Mouse (Mus musculus): ENCODE results near the gene Mylpf. TPM values are rescaled to one million over a fixed set of nuclear protein-coding genes. Genes with fewer than 3 reads are reported as not detected.

Gene Mylpf
- total and polyA plus RNA-seq, 2 experiments from 2014 or later = 5.4 TPM; not detected in 1

- 91% methylated on average over 12 of the region's 12 CpGs for WGBS
- Histone ChIP-seq H3K27ac (ENCODE audit: low read depth) (no peak overlapping the region), H3K9me3 (replicated peaks; ENCODE audit: control insufficient read depth, low read length) (no peaks in the 10 kb centered on the region), H3K4me1 (ENCODE audit: control insufficient read depth, insufficient read depth) (peaks cover 18% of the 10 kb centered on the region), H3K4me2 (ENCODE audit: low read depth, low read length) (no peak overlapping the region), H3K36me3 (replicated peaks; ENCODE audit: control insufficient read depth, insufficient read depth, low read length) (no peaks in the 10 kb centered on the region), H3K4me3 (ENCODE audit: low read depth, low read length) (no peak overlapping the region), H3K27me3 (ENCODE audit: control insufficient read depth, insufficient read depth, low read length) (no peaks in the 10 kb centered on the region), H3K9ac (replicated peaks; ENCODE audit: low read depth, low read length) (no peak overlapping the region)
- TF ChIP-seq EP300 (IDR thresholded peaks at IDR 0.05; ENCODE audit: low read depth) = no peak
- TF ChIP-seq CTCF (IDR thresholded peaks at IDR 0.05; ENCODE audit: low read depth) = no peak
- ATAC-seq (ENCODE audit: insufficient read depth, low read depth) (no peak), DNase-seq (ENCODE audit: low spot score) (no peak)
These were observed 4.0 kb downstream of the Mylpf start for GRCm38 (mm10) chr7:127212432-127213250.

GRCm38 (mm10) chr7:127213485-127213884 is 4.8 kb downstream of the Mylpf start:
- Histone ChIP-seq H3K4me3 (ENCODE audit: low read depth, low read length) (no peak overlapping the region), H3K27ac (ENCODE audit: low read depth) (no peak overlapping the region), H3K4me1 (ENCODE audit: control insufficient read depth, insufficient read depth) (peaks cover 23% of the 10 kb centered on the region), H3K36me3 (replicated peaks; ENCODE audit: control insufficient read depth, insufficient read depth, low read length) (no peaks in the 10 kb centered on the region), H3K9me3 (replicated peaks; ENCODE audit: control insufficient read depth, low read length) (no peaks in the 10 kb centered on the region), H3K4me2 (ENCODE audit: low read depth, low read length) (no peak overlapping the region), H3K27me3 (ENCODE audit: control insufficient read depth, insufficient read depth, low read length) (no peaks in the 10 kb centered on the region), H3K9ac (replicated peaks; ENCODE audit: low read depth, low read length) (no peak overlapping the region)
- TF ChIP-seq EP300 (IDR thresholded peaks at IDR 0.05; ENCODE audit: low read depth) = no peak
- peak; percentile 66 for TF ChIP-seq CTCF (IDR thresholded peaks at IDR 0.05; ENCODE audit: low read depth)
- 43% methylated on average over 7 of the region's 7 CpGs for WGBS
- ATAC-seq (ENCODE audit: insufficient read depth, low read depth) (no peak), DNase-seq (ENCODE audit: low spot score) (no peak)

GRCm38 (mm10) chr7:127213930-127214329 is 5.2 kb downstream of the Mylpf start:
- H3K36me3 ChIP-seq (replicated peaks; ENCODE audit: control insufficient read depth, insufficient read depth, low read length) = no peaks in the 10 kb centered on the region
- TF ChIP-seq CTCF (IDR thresholded peaks at IDR 0.05; ENCODE audit: low read depth) = no peak
- no peak for TF ChIP-seq EP300 (IDR thresholded peaks at IDR 0.05; ENCODE audit: low read depth)
- H3K4me3 ChIP-seq (ENCODE audit: low read depth, low read length) = no peak overlapping the region
- H3K9me3 ChIP-seq (replicated peaks; ENCODE audit: control insufficient read depth, low read length) = no peaks in the 10 kb centered on the region
- peak overlapping the region; percentile 61; the same call in 1 of the 2 replicates for H3K4me2 ChIP-seq (ENCODE audit: low read depth, low read length)
- WGBS = 58% methylated on average over 12 of the region's 12 CpGs
- no peaks in the 10 kb centered on the region for H3K27me3 ChIP-seq (ENCODE audit: control insufficient read depth, insufficient read depth, low read length)
- no peak overlapping the region for H3K9ac ChIP-seq (replicated peaks; ENCODE audit: low read depth, low read length)
- peaks cover 23% of the 10 kb centered on the region for H3K4me1 ChIP-seq (ENCODE audit: control insufficient read depth, insufficient read depth)
- no peak for ATAC-seq (ENCODE audit: insufficient read depth, low read depth)
- H3K27ac ChIP-seq (ENCODE audit: low read depth) = no peak overlapping the region
- no peak for DNase-seq (ENCODE audit: low spot score)

GRCm38 (mm10) chr7:127214521-127214920 is 5.8 kb downstream of the Mylpf start:
- no peak for TF ChIP-seq EP300 (IDR thresholded peaks at IDR 0.05; ENCODE audit: low read depth)
- TF ChIP-seq CTCF (IDR thresholded peaks at IDR 0.05; ENCODE audit: low read depth) = no peak
- DNase-seq (ENCODE audit: low spot score) = no peak
- Histone ChIP-seq H3K9me3 (replicated peaks; ENCODE audit: control insufficient read depth, low read length) (no peaks in the 10 kb centered on the region), H3K9ac (replicated peaks; ENCODE audit: low read depth, low read length) (no peak overlapping the region; the same call in 1 of the 2 replicates), H3K4me3 (ENCODE audit: low read depth, low read length) (peak overlapping the region; percentile 44), H3K36me3 (replicated peaks; ENCODE audit: control insufficient read depth, insufficient read depth, low read length) (no peaks in the 10 kb centered on the region), H3K27ac (ENCODE audit: low read depth) (peak overlapping the region; percentile 4; the same call in 1 of the 2 replicates), H3K4me2 (ENCODE audit: low read depth, low read length) (peak overlapping the region; percentile 61), H3K4me1 (ENCODE audit: control insufficient read depth, insufficient read depth) (peaks cover 23% of the 10 kb centered on the region), H3K27me3 (ENCODE audit: control insufficient read depth, insufficient read depth, low read length) (no peaks in the 10 kb centered on the region)
- ATAC-seq (ENCODE audit: insufficient read depth, low read depth) = no peak
- WGBS = 41% methylated on average over 21 of the region's 21 CpGs

- Histone ChIP-seq H3K4me3 (ENCODE audit: low read depth, low read length) (peak overlapping the region; percentile 44), H3K4me1 (ENCODE audit: control insufficient read depth, insufficient read depth) (peaks cover 23% of the 10 kb centered on the region), H3K9me3 (replicated peaks; ENCODE audit: control insufficient read depth, low read length) (no peaks in the 10 kb centered on the region), H3K27ac (ENCODE audit: low read depth) (peak overlapping the region; percentile 4; the same call in 1 of the 2 replicates), H3K9ac (replicated peaks; ENCODE audit: low read depth, low read length) (no peak overlapping the region; the same call in 1 of the 2 replicates), H3K4me2 (ENCODE audit: low read depth, low read length) (peak overlapping the region; percentile 61), H3K27me3 (ENCODE audit: control insufficient read depth, insufficient read depth, low read length) (no peaks in the 10 kb centered on the region), H3K36me3 (replicated peaks; ENCODE audit: control insufficient read depth, insufficient read depth, low read length) (no peaks in the 10 kb centered on the region)
- 24% methylated on average over 33 of the region's 33 CpGs for WGBS
- peak; percentile 65 for DNase-seq (ENCODE audit: low spot score)
- TF ChIP-seq EP300 (IDR thresholded peaks at IDR 0.05; ENCODE audit: low read depth) (no peak), CTCF (IDR thresholded peaks at IDR 0.05; ENCODE audit: low read depth) (peak; percentile 88)
- ATAC-seq (ENCODE audit: insufficient read depth, low read depth) = peak; percentile 66
These were observed 6.5 kb downstream of the Mylpf start for GRCm38 (mm10) chr7:127214981-127215871.

Data from heart, postnatal 0 days (tissue).